Mouse (Mus musculus) G1E (cell line): Measurements from ENCODE around the gene Thg1l.

Experiments
- CTCF ChIP-seq: IDR thresholded peaks from 2 replicates; pipeline ENCODE4 v1.5.1; 2012; ENCODE audit warnings: low read depth, low read length, inconsistent platforms, mixed read lengths
- GATA1 ChIP-seq: IDR thresholded peaks from 2 replicates; pipeline ENCODE4 v1.6.1; 2012; ENCODE audit warnings: borderline replicate concordance, low read length, inconsistent platforms, mixed read lengths
- GATA2 ChIP-seq: IDR thresholded peaks from 2 replicates; pipeline ENCODE4 v1.6.1; 2012; ENCODE audit warnings: low read depth, low read length, inconsistent platforms, borderline replicate concordance
- POLR2AphosphoS5 ChIP-seq: IDR thresholded peaks from 2 replicates; pipeline ENCODE4 v1.6.1; 2012; ENCODE audit warnings: low read depth, low read length, inconsistent platforms; ENCODE audit not compliant: insufficient replicate concordance
- TAL1 ChIP-seq: conservative IDR thresholded peaks from 2 replicates; pipeline ENCODE4 v1.6.1; 2012; ENCODE audit warnings: low read depth, low read length, inconsistent platforms, mixed read lengths

DNA sequence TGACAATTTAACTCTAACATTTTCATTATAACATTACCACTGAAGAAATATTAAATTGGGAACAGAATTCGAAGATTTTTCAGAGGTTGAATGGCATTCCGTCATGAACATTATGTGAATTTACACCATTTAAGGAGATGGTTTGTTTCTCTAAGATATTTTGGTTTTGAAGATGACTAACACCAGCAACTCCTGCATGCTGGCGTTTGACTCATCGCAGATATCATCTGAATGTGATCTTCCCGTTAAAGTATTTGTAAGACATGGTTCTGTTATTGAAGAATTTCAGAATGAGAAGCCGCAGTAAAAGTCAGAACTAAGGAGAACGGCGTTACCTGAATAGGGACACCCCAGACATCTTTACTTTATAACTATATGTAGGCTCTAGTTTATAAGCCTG, 19.2 kb upstream of the Thg1l start:
- TF ChIP-seq CTCF (no peak), GATA1 (no peak), TAL1 (no peak), POLR2AphosphoS5 (no peak), GATA2 (no peak)
